Mouse (Mus musculus): ENCODE measurements around the gene Gm9821. TPM values are rescaled to one million over a fixed set of nuclear protein-coding genes. Genes with fewer than 3 reads are reported as not detected.

The Gm9821 gene
- polyA plus RNA-seq, 1 experiment from 2014 or later: 0.21 TPM

DNA sequence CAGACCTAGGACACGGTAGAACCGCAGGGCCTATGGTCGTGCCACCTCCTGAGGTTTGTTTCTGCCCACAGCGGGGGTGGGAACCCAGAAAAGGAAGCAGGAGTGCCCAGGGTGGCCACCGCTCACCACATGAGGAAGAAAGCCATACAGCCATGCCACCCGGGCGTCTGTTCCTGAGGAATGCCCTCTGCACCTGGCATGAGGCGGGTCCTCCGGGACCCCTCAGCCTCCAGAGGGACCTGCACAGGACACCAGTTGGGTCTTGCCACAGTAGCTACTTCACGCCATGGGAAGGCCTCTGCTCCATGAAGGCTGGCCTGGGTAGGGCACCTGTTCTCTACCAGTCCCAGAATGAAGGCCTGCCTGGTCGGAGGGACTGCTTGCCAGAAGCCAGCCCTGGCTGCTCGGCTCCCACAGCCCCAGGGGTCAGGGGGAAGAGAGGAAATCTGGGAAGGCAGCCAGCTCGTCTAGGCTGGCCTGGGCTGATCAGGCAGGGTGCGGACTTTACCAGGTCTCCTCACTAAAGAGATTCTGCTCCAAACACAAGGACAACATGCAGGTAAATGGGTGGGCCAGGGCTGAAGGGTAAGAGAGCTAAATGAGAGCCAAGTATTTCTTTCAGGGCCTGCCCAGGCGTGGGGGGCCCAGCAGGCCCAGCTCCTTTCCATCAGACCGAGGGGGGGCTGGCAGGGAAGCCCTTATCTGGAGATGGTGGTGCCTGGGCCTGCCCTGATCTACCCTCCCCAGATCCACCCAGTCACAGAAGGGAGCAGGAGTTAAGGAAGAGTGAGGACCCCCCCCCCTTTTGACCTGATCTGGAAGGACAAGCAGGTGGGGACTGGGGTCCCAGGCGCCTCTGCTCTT is 4.1 kb downstream of the Gm9821 start:
- Histone ChIP-seq H3K4me2 (replicated peaks; ENCODE audit: low read depth) (peak overlapping the region; percentile 48), H3K36me3 (ENCODE audit: control insufficient read depth, insufficient read depth) (peaks cover 12% of the 10 kb centered on the region; the same call in 1 of the 2 replicates), H3K27ac (ENCODE audit: low read depth, low read length) (peak overlapping the region; percentile 55; the same call in 1 of the 2 replicates), H3K9ac (ENCODE audit: low read depth, low read length) (peak overlapping the region; percentile 40; the same call in 1 of the 2 replicates), H3K27me3 (replicated peaks; ENCODE audit: control insufficient read depth, insufficient read depth, low read length) (no peaks in the 10 kb centered on the region), H3K4me1 (replicated peaks; ENCODE audit: control insufficient read depth, insufficient read depth, low read length) (peaks cover 20% of the 10 kb centered on the region), H3K9me3 (ENCODE audit: control insufficient read depth) (no peaks in the 10 kb centered on the region), H3K4me3 (ENCODE audit: low read depth, low read length) (no peak overlapping the region)
- 59% methylated on average over 17 of the region's 17 CpGs for WGBS
- no peak for TF ChIP-seq CTCF (IDR thresholded peaks at IDR 0.05; ENCODE audit: low read depth)
- 0 out of 2 replicates have a peak, but pooled peaks have one; percentile 5 for ATAC-seq

- Histone ChIP-seq H3K9ac (ENCODE audit: low read depth, low read length) (peak overlapping the region; percentile 40; the same call in 1 of the 2 replicates), H3K4me1 (replicated peaks; ENCODE audit: control insufficient read depth, insufficient read depth, low read length) (peaks cover 20% of the 10 kb centered on the region)
Measured at GRCm38 (mm10) chr2:91950275-91951085, 5.0 kb downstream of the Gm9821 start.

DNA sequence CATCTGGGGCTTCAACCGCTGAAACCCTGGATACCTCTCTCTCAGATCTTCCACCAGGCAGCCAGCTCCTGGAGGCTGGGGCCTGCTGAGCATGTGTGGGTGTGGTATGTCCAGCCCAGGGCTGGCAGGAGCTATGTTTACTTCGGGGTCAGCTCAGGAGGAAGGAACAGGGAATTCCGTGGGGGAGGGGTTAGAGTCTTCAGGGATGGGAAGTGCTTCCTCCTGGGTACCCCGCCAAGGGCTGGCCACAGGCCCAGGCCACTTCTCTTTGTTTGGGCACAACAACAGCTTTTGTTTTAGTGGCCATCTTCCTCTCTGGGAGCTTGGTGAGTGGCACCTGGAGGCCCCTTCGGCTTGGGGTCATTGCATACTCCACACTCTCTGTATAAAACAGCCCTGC is 8.3 kb downstream of the Gm9821 start:
- Histone ChIP-seq H3K4me2 (replicated peaks; ENCODE audit: low read depth) (0 out of 2 replicates have a peak overlapping the region, but pooled peaks have one; percentile 4), H3K4me1 (replicated peaks; ENCODE audit: control insufficient read depth, insufficient read depth, low read length) (peaks cover 16% of the 10 kb centered on the region; the same call in 1 of the 2 replicates)
- WGBS: 10% methylated on average over 5 of the region's 5 CpGs

More at GRCm38 (mm10) chr2:91950275-91951085, 5.0 kb downstream of the Gm9821 start:
- 19% methylated on average over 15 of the region's 15 CpGs for WGBS
- no peak for ATAC-seq
- TF ChIP-seq CTCF (IDR thresholded peaks at IDR 0.05; ENCODE audit: low read depth): no peak
- no peak overlapping the region for H3K4me3 ChIP-seq (ENCODE audit: low read depth, low read length)
- no peaks in the 10 kb centered on the region for H3K9me3 ChIP-seq (ENCODE audit: control insufficient read depth)
- H3K36me3 ChIP-seq (ENCODE audit: control insufficient read depth, insufficient read depth): peaks cover 5% of the 10 kb centered on the region; the same call in 1 of the 2 replicates
- H3K4me2 ChIP-seq (replicated peaks; ENCODE audit: low read depth): peak overlapping the region; percentile 48
- H3K27me3 ChIP-seq (replicated peaks; ENCODE audit: control insufficient read depth, insufficient read depth, low read length): no peaks in the 10 kb centered on the region
- 0 out of 2 replicates have a peak overlapping the region, but pooled peaks have one; percentile 55 for H3K27ac ChIP-seq (ENCODE audit: low read depth, low read length)

DNA sequence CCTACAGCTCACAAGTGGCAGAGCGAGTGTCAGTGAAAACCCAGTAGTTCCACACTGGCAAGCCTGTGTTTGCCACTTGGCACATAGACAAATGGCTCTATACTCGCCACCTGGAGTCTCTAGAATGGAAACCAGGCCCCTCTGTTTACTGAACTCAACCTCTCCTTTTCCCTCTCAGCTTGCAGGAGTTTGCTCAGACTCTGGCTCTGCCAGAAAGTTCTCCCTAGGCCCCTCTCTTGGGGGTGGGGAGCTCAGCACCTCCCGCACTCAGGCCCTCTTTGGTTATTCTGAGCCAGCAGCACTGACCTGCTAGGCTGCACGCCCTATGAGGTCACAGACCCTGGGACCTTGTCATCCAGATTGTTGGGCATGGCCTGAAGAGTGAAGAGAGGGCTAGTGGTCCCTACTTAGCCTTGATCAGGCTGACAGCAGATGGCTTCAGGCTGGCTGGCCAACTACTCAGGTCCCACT is 9.7 kb downstream of the Gm9821 start:
- Histone ChIP-seq H3K4me3 (ENCODE audit: low read depth, low read length) (no peak overlapping the region), H3K9ac (ENCODE audit: low read depth, low read length) (no peak overlapping the region), H3K27me3 (replicated peaks; ENCODE audit: control insufficient read depth, insufficient read depth, low read length) (no peaks in the 10 kb centered on the region), H3K4me1 (replicated peaks; ENCODE audit: control insufficient read depth, insufficient read depth, low read length) (peaks cover 15% of the 10 kb centered on the region; the same call in 1 of the 2 replicates), H3K36me3 (ENCODE audit: control insufficient read depth, insufficient read depth) (no peaks in the 10 kb centered on the region; the same call in 1 of the 2 replicates), H3K9me3 (ENCODE audit: control insufficient read depth) (no peaks in the 10 kb centered on the region), H3K4me2 (replicated peaks; ENCODE audit: low read depth) (no peak overlapping the region), H3K27ac (ENCODE audit: low read depth, low read length) (no peak overlapping the region)
- no peak for ATAC-seq
- TF ChIP-seq CTCF (IDR thresholded peaks at IDR 0.05; ENCODE audit: low read depth): no peak
- 64% methylated on average over 4 of the region's 4 CpGs for WGBS

More for the DNA sequence above, 8.3 kb downstream of the Gm9821 start:
- peak; percentile 34; the same call in 1 of the 2 replicates for TF ChIP-seq CTCF (IDR thresholded peaks at IDR 0.05; ENCODE audit: low read depth)
- H3K4me3 ChIP-seq (ENCODE audit: low read depth, low read length): no peak overlapping the region
- H3K27me3 ChIP-seq (replicated peaks; ENCODE audit: control insufficient read depth, insufficient read depth, low read length): no peaks in the 10 kb centered on the region
- H3K27ac ChIP-seq (ENCODE audit: low read depth, low read length): no peak overlapping the region; the same call in 1 of the 2 replicates
- ATAC-seq: no peak
- H3K9me3 ChIP-seq (ENCODE audit: control insufficient read depth): no peaks in the 10 kb centered on the region
- H3K36me3 ChIP-seq (ENCODE audit: control insufficient read depth, insufficient read depth): no peaks in the 10 kb centered on the region; the same call in 1 of the 2 replicates
- no peak overlapping the region for H3K9ac ChIP-seq (ENCODE audit: low read depth, low read length)

DNA sequence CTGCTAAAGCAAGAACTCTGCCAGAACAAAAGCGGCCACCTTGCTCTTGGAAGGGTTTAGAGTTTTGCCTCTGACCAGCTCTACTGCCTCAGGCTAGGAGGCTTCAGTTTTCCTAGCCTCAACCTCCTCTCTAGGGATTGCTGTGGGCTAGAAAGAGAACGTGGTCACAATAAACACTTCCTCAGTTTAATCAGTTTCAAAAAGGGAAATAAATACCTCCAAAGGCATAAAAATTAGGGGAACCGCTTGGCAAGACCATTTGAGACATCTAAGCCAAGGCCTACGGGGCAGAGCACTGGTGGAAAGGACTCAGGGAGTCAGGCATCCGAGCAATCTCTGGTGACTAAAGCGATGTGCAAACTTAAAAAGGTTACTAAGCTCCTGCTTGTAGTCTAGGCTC is 10.4 kb downstream of the Gm9821 start:
- TF ChIP-seq CTCF (IDR thresholded peaks at IDR 0.05; ENCODE audit: low read depth): no peak

More for the DNA sequence above, 10.4 kb downstream of the Gm9821 start:
- no peak overlapping the region for H3K27ac ChIP-seq (ENCODE audit: low read depth, low read length)
- no peaks in the 10 kb centered on the region for H3K27me3 ChIP-seq (replicated peaks; ENCODE audit: control insufficient read depth, insufficient read depth, low read length)
- no peaks in the 10 kb centered on the region; the same call in 1 of the 2 replicates for H3K36me3 ChIP-seq (ENCODE audit: control insufficient read depth, insufficient read depth)
- no peak overlapping the region for H3K4me2 ChIP-seq (replicated peaks; ENCODE audit: low read depth)
- H3K9me3 ChIP-seq (ENCODE audit: control insufficient read depth): no peaks in the 10 kb centered on the region
- no peak overlapping the region for H3K4me3 ChIP-seq (ENCODE audit: low read depth, low read length)
- no peak overlapping the region for H3K9ac ChIP-seq (ENCODE audit: low read depth, low read length)
- peaks cover 18% of the 10 kb centered on the region; the same call in 1 of the 2 replicates for H3K4me1 ChIP-seq (replicated peaks; ENCODE audit: control insufficient read depth, insufficient read depth, low read length)
- WGBS: 82% methylated on average over 6 of the region's 6 CpGs
- ATAC-seq: no peak
